Mouse (Mus musculus) left cerebral cortex, postnatal 14 days (tissue): ENCODE measurements at regions not wholly inside any gene's neighbourhood (a gene's known extent, or its start where the extent isn't known, plus 50 kb on each side); places are given as distances from the start of the nearest gene placed in this dataset.
A peak's percentile ranks its signal among the peaks of the same experiment; 100 is the strongest.

ENCODE experiments used
- DNase-seq, 2 experiments: peaks; one replicate each; pipeline ENCODE4 v3.0.0; 2021 to 2022; ENCODE audit warnings: low spot score in 2 of 2, mixed read lengths in 1 of 2
- intact Hi-C: fragments of 180-260 bp; cut with DNase I; formaldehyde crosslinking; loops from one replicate; pipeline ENCODE4 v1.15.1; 2025

DNA sequence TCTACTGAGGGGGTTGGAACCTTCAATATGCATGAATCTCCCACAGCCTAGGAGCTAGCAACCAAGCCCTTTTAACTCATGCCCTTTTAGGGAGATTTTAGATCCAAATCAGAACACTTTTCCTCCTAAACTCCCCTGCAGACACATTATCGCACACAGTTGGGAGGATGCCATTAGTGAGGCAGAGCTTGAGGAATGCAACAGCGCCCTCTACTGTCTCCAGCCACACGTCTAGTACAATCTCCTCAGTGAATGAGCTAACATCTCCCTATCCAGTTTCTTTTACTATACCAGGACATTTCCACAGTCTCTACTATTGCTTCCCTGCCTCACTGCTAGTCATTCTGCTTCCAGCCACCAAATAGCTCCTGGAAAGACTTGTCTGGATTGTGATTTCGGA is 59.3 kb downstream of the 1700080O16Rik start:
- intact Hi-C loops: loop anchor here (5.0 kb wide), 1 partner anchor 416 kb away; no protein-coding TSS in a partner anchor
- DNase-seq: peak; percentile 81 to 87

DNA sequence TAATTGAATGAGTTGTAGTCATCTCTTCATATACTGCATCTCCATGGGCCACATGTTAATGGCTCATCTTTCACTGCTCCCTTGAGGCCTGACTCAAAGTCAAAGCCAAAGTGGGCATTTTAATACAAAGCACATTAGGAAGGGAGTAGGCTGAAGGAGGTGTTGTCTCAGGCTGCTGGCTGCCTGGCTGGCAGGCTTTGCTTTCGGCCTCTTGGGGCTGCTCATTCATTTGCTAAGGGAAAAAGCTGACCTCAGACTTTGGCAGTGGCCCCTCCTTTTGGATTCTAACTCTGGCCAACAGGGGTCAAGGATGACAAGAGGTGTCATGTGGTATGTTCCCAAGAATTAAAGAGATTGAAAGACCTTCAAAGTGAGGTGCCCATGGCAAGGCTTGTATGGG is 61.0 kb downstream of the 1700080O16Rik start:
- intact Hi-C loops: loop anchor here (5.0 kb wide), 1 partner anchor 414 kb away; no protein-coding TSS in a partner anchor

DNA sequence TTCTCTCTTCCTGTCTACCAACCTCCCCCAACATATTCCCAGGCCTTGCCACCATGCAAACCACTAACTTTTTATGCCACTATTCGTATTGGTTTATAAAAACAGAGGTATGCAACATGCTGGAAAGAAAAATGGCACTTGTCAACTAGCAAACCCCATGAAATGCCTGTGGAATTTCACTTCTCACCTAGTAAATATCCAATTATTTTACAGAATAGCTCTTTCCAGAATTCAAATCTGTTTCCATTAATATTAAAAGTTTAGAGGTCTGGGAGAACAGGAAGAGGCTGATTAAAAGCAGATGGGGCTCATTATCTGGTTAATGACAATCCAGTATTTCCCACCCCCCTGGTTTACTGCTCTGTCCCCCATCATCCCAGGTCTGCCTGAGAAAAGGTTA is 62.0 kb downstream of the 1700080O16Rik start:
- intact Hi-C loops: loop anchor here (5.0 kb wide), 1 partner anchor 413 kb away; no protein-coding TSS in a partner anchor
- no peak for DNase-seq

More for the DNA sequence above, 61.0 kb downstream of the 1700080O16Rik start:
- no peak for DNase-seq

- intact Hi-C loops: no loop called here
- no peak for DNase-seq
Observed at GRCm38 (mm10) chrX:51898445-51898844, 74.1 kb downstream of the 1700080O16Rik start.

GRCm38 (mm10) chrX:51897059-51897458 is 75.5 kb downstream of the 1700080O16Rik start:
- DNase-seq: no peak
- intact Hi-C loops: no loop called here

DNA sequence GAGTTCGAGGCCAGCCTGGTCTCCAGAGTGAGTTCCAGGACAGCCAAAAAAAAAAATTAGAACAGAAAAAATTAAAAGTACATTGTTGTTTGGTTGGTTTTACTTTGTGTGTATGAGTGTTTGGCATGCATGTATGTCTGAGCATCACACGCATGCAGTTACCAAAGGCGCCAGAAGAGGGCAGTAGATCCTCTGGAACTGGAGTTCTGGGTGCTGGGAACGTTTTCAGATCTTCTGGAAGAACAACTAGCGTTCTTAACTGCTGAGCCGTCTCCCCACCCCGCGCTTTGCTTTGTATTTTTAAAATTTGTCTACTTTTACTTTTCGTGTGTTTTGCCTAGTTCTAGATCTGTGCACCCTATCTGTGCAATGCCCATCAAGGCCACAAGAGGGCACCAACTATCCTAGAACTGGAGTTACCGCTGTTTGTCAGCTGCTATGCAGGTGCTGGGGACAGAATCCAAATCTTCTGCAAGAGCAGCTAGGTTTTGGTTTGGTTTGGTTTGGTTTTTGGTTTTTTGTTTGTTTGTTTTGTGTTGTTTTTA is 76.9 kb downstream of the 1700080O16Rik start:
- intact Hi-C loops: no loop called here
- DNase-seq: peak in 1 of 2 experiments; percentile 2

DNA sequence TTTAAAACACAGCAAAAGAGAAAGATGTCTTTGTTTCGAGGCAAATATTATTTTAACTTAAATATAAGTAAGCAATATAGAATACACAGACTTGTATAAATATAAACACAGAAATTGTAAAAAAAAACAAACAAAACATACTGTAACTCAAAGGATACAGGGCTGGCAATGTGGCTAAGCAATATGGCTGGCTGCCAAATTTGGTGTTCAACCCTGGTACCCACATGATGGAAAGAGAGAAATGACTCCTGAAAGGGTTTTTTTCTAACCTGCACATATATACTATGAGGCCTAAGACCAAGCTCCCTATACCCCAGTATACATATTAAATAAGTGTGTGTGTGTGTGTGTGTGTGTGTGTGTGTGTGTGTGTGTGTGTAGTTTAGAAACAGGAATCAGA is 79.9 kb downstream of the 1700080O16Rik start:
- intact Hi-C loops: no loop called here
- no peak for DNase-seq

- DNase-seq: no peak
- intact Hi-C loops: no loop called here
Observed at GRCm38 (mm10) chrX:51886129-51886528, 85.1 kb upstream of the Usp26 start.
